Mouse (Mus musculus) embryonic fibroblast, embryonic 13.5 days (primary cell): ENCODE measurements around the gene Smyd3.

Experiments used
- CTCF ChIP-seq: IDR thresholded peaks from 2 replicates; pipeline ENCODE4 v1.5.1; 2011; ENCODE audit warnings: mild to moderate bottlenecking, control low read depth, low read length, moderate library complexity, borderline replicate concordance; ENCODE audit not compliant: insufficient read depth
- POLR2A ChIP-seq: IDR thresholded peaks from 2 replicates; pipeline ENCODE4 v1.6.1; 2011; ENCODE audit warnings: low read depth, mild to moderate bottlenecking, control low read depth, low read length, moderate library complexity

DNA sequence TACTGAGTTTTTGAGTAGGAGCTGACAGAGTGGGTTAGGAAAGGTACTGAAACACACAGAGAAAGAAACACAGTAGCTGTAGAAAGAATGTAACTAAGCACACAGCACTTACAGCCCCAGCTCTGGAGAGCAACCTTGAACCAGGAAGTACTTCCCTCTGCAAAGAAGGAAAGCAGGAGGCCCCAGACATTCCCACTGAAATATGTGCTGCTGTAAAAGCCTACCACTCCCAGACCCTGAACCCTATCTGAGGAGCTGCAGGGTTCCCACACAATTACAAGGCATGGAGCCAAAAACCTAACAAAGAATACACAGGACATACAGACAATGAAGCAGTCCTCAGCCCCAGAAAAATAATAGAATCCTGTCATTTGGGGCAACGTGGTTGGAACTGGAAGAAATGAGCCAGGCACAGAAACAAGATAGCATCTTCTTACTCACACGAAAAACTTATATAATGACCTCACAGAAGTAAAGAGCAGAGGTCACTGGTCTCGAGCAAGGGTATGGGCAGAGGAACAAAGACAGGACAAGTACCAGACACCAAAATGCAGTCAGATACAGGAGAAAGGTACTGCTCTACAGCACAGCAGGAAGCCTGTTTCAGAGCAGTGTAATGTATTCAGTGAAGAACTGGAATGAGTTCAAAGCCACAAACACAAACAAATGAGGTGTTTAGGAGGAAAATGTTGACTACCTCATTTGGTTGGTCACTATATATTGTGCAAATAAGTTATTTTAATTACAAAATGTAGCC is 31.9 kb downstream of the Smyd3 start:
- TF ChIP-seq CTCF: no peak
- no peak for TF ChIP-seq POLR2A
